Mouse (Mus musculus): Measurements from ENCODE around the gene Pgam5. TPM values are rescaled to one million over a fixed set of nuclear protein-coding genes. Genes with fewer than 3 reads are reported as not detected.

Gene Pgam5
- polyA plus RNA-seq, 1 experiment, result 14.2 TPM

- TF ChIP-seq CTCF (IDR thresholded peaks at IDR 0.05; ENCODE audit: insufficient read depth, low read length) (no peak), POLR2A (IDR thresholded peaks at IDR 0.05; ENCODE audit: borderline replicate concordance, extremely low read depth, low read depth, low read length) (no peak)
Measured at GRCm38 (mm10) chr5:110232346-110232745, 37.4 kb downstream of the Pgam5 start.

GRCm38 (mm10) chr5:110231638-110232037, 38.1 kb downstream of the Pgam5 start:
- H3K4me1 ChIP-seq (ENCODE audit: control insufficient read depth, insufficient read depth, low read length), result peaks cover 8% of the 10 kb centered on the region
- no peak for DNase-seq

More at GRCm38 (mm10) chr5:110232346-110232745, 37.4 kb downstream of the Pgam5 start:
- H3K4me1 ChIP-seq (ENCODE audit: control insufficient read depth, insufficient read depth, low read length), result peaks cover 8% of the 10 kb centered on the region
- 41% methylated on average over 6 of the region's 6 CpGs for WGBS
- DNase-seq, result no peak
- peak overlapping the region; percentile 5 for H3K4me3 ChIP-seq (replicated peaks; ENCODE audit: extremely low read depth, low read depth, low read length)

GRCm38 (mm10) chr5:110230780-110231461, 38.8 kb downstream of the Pgam5 start, which contains the start of gene Ankle2:
Ankle2 (plus strand) TSS chr5:110231004.
- DNase-seq, result peak; percentile 92
- Histone ChIP-seq H3K4me1 (ENCODE audit: control insufficient read depth, insufficient read depth, low read length) (peaks cover 8% of the 10 kb centered on the region), H3K4me3 (replicated peaks; ENCODE audit: extremely low read depth, low read depth, low read length) (peak within 1 kb of the TSS; percentile 88)
- WGBS, result under 1% methylated on average over 81 of the region's 81 CpGs
- TF ChIP-seq CTCF (IDR thresholded peaks at IDR 0.05; ENCODE audit: insufficient read depth, low read length), result no peak
- TF ChIP-seq POLR2A (IDR thresholded peaks at IDR 0.05; ENCODE audit: borderline replicate concordance, extremely low read depth, low read depth, low read length), result no peak; the same call in 1 of the 2 replicates

More at GRCm38 (mm10) chr5:110231638-110232037, 38.1 kb downstream of the Pgam5 start:
- WGBS, result 31% methylated on average over 13 of the region's 13 CpGs
- TF ChIP-seq POLR2A (IDR thresholded peaks at IDR 0.05; ENCODE audit: borderline replicate concordance, extremely low read depth, low read depth, low read length), result no peak
- TF ChIP-seq CTCF (IDR thresholded peaks at IDR 0.05; ENCODE audit: insufficient read depth, low read length), result no peak
- H3K4me3 ChIP-seq (replicated peaks; ENCODE audit: extremely low read depth, low read depth, low read length), result peak overlapping the region; percentile 3

- no peak for DNase-seq
- peaks cover 8% of the 10 kb centered on the region for H3K4me1 ChIP-seq (ENCODE audit: control insufficient read depth, insufficient read depth, low read length)
- H3K4me3 ChIP-seq (replicated peaks; ENCODE audit: extremely low read depth, low read depth, low read length), result peak overlapping the region; percentile 88
- WGBS, result 6% methylated on average over 8 of the region's 8 CpGs
- TF ChIP-seq POLR2A (IDR thresholded peaks at IDR 0.05; ENCODE audit: borderline replicate concordance, extremely low read depth, low read depth, low read length) (no peak), CTCF (IDR thresholded peaks at IDR 0.05; ENCODE audit: insufficient read depth, low read length) (no peak)
Measured at GRCm38 (mm10) chr5:110230401-110230779, 39.3 kb downstream of the Pgam5 start.

- DNase-seq, result no peak
- Histone ChIP-seq H3K4me3 (replicated peaks; ENCODE audit: extremely low read depth, low read depth, low read length) (no peak overlapping the region), H3K4me1 (ENCODE audit: control insufficient read depth, insufficient read depth, low read length) (peaks cover 6% of the 10 kb centered on the region)
- 56% methylated on average over 1 of the region's 1 CpGs for whole genome bisulfite sequencing
- no peak for TF ChIP-seq POLR2A (IDR thresholded peaks at IDR 0.05; ENCODE audit: borderline replicate concordance, extremely low read depth, low read depth, low read length)
- TF ChIP-seq CTCF (IDR thresholded peaks at IDR 0.05; ENCODE audit: insufficient read depth, low read length), result no peak
Measured at GRCm38 (mm10) chr5:110227336-110227883, 42.3 kb downstream of the Pgam5 start.

- Histone ChIP-seq H3K4me1 (ENCODE audit: control insufficient read depth, insufficient read depth, low read length) (peaks cover 1% of the 10 kb centered on the region; the same call in 1 of the 2 replicates), H3K4me3 (replicated peaks; ENCODE audit: extremely low read depth, low read depth, low read length) (no peak overlapping the region)
- DNase-seq, result no peak
- 86% methylated on average over 3 of the region's 3 CpGs for WGBS
- TF ChIP-seq POLR2A (IDR thresholded peaks at IDR 0.05; ENCODE audit: borderline replicate concordance, extremely low read depth, low read depth, low read length) (no peak), CTCF (IDR thresholded peaks at IDR 0.05; ENCODE audit: insufficient read depth, low read length) (no peak)
Measured at GRCm38 (mm10) chr5:110225056-110225455, 44.7 kb downstream of the Pgam5 start.

- 91% methylated on average over 6 of the region's 6 CpGs for whole genome bisulfite sequencing
- no peak for TF ChIP-seq POLR2A (IDR thresholded peaks at IDR 0.05; ENCODE audit: borderline replicate concordance, extremely low read depth, low read depth, low read length)
- TF ChIP-seq CTCF (IDR thresholded peaks at IDR 0.05; ENCODE audit: insufficient read depth, low read length), result no peak
- H3K4me3 ChIP-seq (replicated peaks; ENCODE audit: extremely low read depth, low read depth, low read length), result no peak overlapping the region
- DNase-seq, result no peak
- H3K4me1 ChIP-seq (ENCODE audit: control insufficient read depth, insufficient read depth, low read length), result no peaks in the 10 kb centered on the region
Measured at GRCm38 (mm10) chr5:110222757-110223156, 47.0 kb downstream of the Pgam5 start.

GRCm38 (mm10) chr5:110220331-110220730, 49.4 kb downstream of the Pgam5 start:
- 94% methylated on average over 4 of the region's 4 CpGs for WGBS
- no peaks in the 10 kb centered on the region for H3K4me1 ChIP-seq (ENCODE audit: control insufficient read depth, insufficient read depth, low read length)
- TF ChIP-seq POLR2A (IDR thresholded peaks at IDR 0.05; ENCODE audit: borderline replicate concordance, extremely low read depth, low read depth, low read length) (no peak), CTCF (IDR thresholded peaks at IDR 0.05; ENCODE audit: insufficient read depth, low read length) (no peak)
- DNase-seq, result no peak
- no peak overlapping the region for H3K4me3 ChIP-seq (replicated peaks; ENCODE audit: extremely low read depth, low read depth, low read length)

- Histone ChIP-seq H3K4me3 (replicated peaks; ENCODE audit: extremely low read depth, low read depth, low read length) (no peak overlapping the region), H3K4me1 (ENCODE audit: control insufficient read depth, insufficient read depth, low read length) (no peaks in the 10 kb centered on the region)
- DNase-seq, result no peak
- 89% methylated on average over 3 of the region's 3 CpGs for WGBS
- no peak for TF ChIP-seq POLR2A (IDR thresholded peaks at IDR 0.05; ENCODE audit: borderline replicate concordance, extremely low read depth, low read depth, low read length)
- no peak for TF ChIP-seq CTCF (IDR thresholded peaks at IDR 0.05; ENCODE audit: insufficient read depth, low read length)
Measured at GRCm38 (mm10) chr5:110216780-110217179, 52.9 kb downstream of the Pgam5 start.

- no peak for DNase-seq
- WGBS, result 70% methylated on average over 2 of the region's 2 CpGs
- Histone ChIP-seq H3K4me1 (ENCODE audit: control insufficient read depth, insufficient read depth, low read length) (no peaks in the 10 kb centered on the region), H3K4me3 (replicated peaks; ENCODE audit: extremely low read depth, low read depth, low read length) (no peak overlapping the region)
- TF ChIP-seq POLR2A (IDR thresholded peaks at IDR 0.05; ENCODE audit: borderline replicate concordance, extremely low read depth, low read depth, low read length) (no peak), CTCF (IDR thresholded peaks at IDR 0.05; ENCODE audit: insufficient read depth, low read length) (no peak)
Measured at GRCm38 (mm10) chr5:110211312-110211711, 58.4 kb downstream of the Pgam5 start.

Other genes with a start within 250 kb of the Pgam5 start
- gene Gm17655, start 197.4 kb downstream of the Pgam5 start, polyA plus RNA-seq (2012; rRNA removed), result 0.06 and 0.11 TPM in 2 replicates
- 0.05 and 0.08 TPM in 2 replicates for gene Gm35315, start 175.5 kb downstream of the Pgam5 start, polyA plus RNA-seq (2012; rRNA removed)
- 4.1 and 8.1 TPM in 2 replicates for gene Plcxd1, start 169.9 kb downstream of the Pgam5 start, polyA plus RNA-seq (2012; rRNA removed)
- gene Gtpbp6, start 161.7 kb downstream of the Pgam5 start, polyA plus RNA-seq (2012; rRNA removed), result 114 and 137 TPM in 2 replicates
- gene Zfp605, start 159.8 kb downstream of the Pgam5 start, polyA plus RNA-seq (2012; rRNA removed), result 0.48 and 0.56 TPM in 2 replicates
- 46.3 and 48.0 TPM in 2 replicates for gene Chfr, start 134.1 kb downstream of the Pgam5 start, polyA plus RNA-seq (2012; rRNA removed)
- 8.6 and 11.1 TPM in 2 replicates for gene Golga3, start 93.2 kb downstream of the Pgam5 start, polyA plus RNA-seq (2012; rRNA removed)
- 9.0 and 10.2 TPM in 2 replicates for gene Ankle2, start 38.9 kb downstream of the Pgam5 start, polyA plus RNA-seq (2012; rRNA removed)
- 10.5 and 11.5 TPM in 2 replicates for gene Pxmp2, start 16.3 kb upstream of the Pgam5 start, polyA plus RNA-seq (2012; rRNA removed)
- gene Pole, start 16.4 kb upstream of the Pgam5 start, polyA plus RNA-seq (2012; rRNA removed), result 1.0 and 1.7 TPM in 2 replicates
- 1.2 TPM in 2 replicates for gene P2rx2, start 73.3 kb upstream of the Pgam5 start, polyA plus RNA-seq (2012; rRNA removed)
- 0.19 and 0.51 TPM in 2 replicates for gene Lrcol1, start 74.8 kb upstream of the Pgam5 start, polyA plus RNA-seq (2012; rRNA removed)
- 64.9 and 107 TPM in 2 replicates for gene Fbrsl1, start 178.6 kb upstream of the Pgam5 start, polyA plus RNA-seq (2012; rRNA removed)